8 mouse cellular contexts compared by ENCODE assay signal in genomic region chr4:149166215-149166946, GRCm38 (mm10). TPM values are rescaled to one million over a fixed set of nuclear protein-coding genes. Genes with fewer than 3 reads are reported as not detected.
DNase-seq lines count a peak whose midpoint lies in the region; ATAC-seq lines count a peak whose summit lies in the region.

Pgd (minus strand) TSS chr4:149166771.

- H3K36me3 ChIP-seq in forebrain, embryonic 11.5 days (ENCODE audit: control insufficient read depth, insufficient read depth, low read length) = no peaks in the 10 kb centered on the region; the same call in 1 of the 2 replicates
- H3K36me3 ChIP-seq in heart, embryonic 16.5 days (ENCODE audit: control insufficient read depth, insufficient read depth) = peaks cover 8% of the 10 kb centered on the region
- peaks cover 11% of the 10 kb centered on the region for H3K36me3 ChIP-seq in liver, embryonic 15.5 days (replicated peaks)
- peaks cover 17% of the 10 kb centered on the region for H3K36me3 ChIP-seq in neural tube, embryonic 12.5 days

- H3K4me2 ChIP-seq in forebrain, embryonic 11.5 days (ENCODE audit: low read depth, low read length, severe bottlenecking) = peak within 1 kb of the TSS; percentile 92
- peak within 1 kb of the TSS; percentile 97 for H3K4me2 ChIP-seq in heart, embryonic 16.5 days (ENCODE audit: low read depth, low read length)
- H3K4me2 ChIP-seq in liver, embryonic 15.5 days = peak within 1 kb of the TSS; percentile 97
- H3K4me2 ChIP-seq in neural tube, embryonic 12.5 days (replicated peaks) = peak within 1 kb of the TSS; percentile 95

- H3K27ac ChIP-seq in forebrain, embryonic 11.5 days (ENCODE audit: low read depth, low read length) = no peak within 1 kb of the TSS; the same call in 1 of the 2 replicates
- peak within 1 kb of the TSS; percentile 83 for H3K27ac ChIP-seq in heart, embryonic 16.5 days (ENCODE audit: low read length)
- peak within 1 kb of the TSS; percentile 83 for H3K27ac ChIP-seq in liver, embryonic 15.5 days (replicated peaks)
- peak within 1 kb of the TSS; percentile 5; the same call in 1 of the 2 replicates for H3K27ac ChIP-seq in neural tube, embryonic 12.5 days

- H3K9me3 ChIP-seq in forebrain, embryonic 11.5 days (ENCODE audit: control insufficient read depth, low read length) = no peaks in the 10 kb centered on the region
- H3K9me3 ChIP-seq in heart, embryonic 16.5 days (replicated peaks; ENCODE audit: control insufficient read depth, low read length) = no peaks in the 10 kb centered on the region
- H3K9me3 ChIP-seq in liver, embryonic 15.5 days (replicated peaks) = no peaks in the 10 kb centered on the region
- no peaks in the 10 kb centered on the region for H3K9me3 ChIP-seq in neural tube, embryonic 12.5 days

- H3K9ac ChIP-seq in forebrain, embryonic 11.5 days (ENCODE audit: low read length) = peak within 1 kb of the TSS; percentile 68
- peak within 1 kb of the TSS; percentile 93 for H3K9ac ChIP-seq in heart, embryonic 16.5 days (ENCODE audit: low read length)
- peak within 1 kb of the TSS; percentile 76 for H3K9ac ChIP-seq in liver, embryonic 15.5 days
- H3K9ac ChIP-seq in neural tube, embryonic 12.5 days = peak within 1 kb of the TSS; percentile 70

- under 1% methylated on average over 59 of the region's 59 CpGs for WGBS in forebrain, embryonic 11.5 days
- WGBS in heart, embryonic 16.5 days = under 1% methylated on average over 59 of the region's 59 CpGs
- under 1% methylated on average over 59 of the region's 59 CpGs for WGBS in liver, embryonic 15.5 days (ENCODE audit: insufficient replicate concordance)
- under 1% methylated on average over 59 of the region's 59 CpGs for WGBS in neural tube, embryonic 12.5 days

- H3K4me3 ChIP-seq in forebrain, embryonic 11.5 days (ENCODE audit: low read depth, low read length) = peak within 1 kb of the TSS; percentile 52
- H3K4me3 ChIP-seq in heart, embryonic 16.5 days (ENCODE audit: low read length) = peak within 1 kb of the TSS; percentile 79
- H3K4me3 ChIP-seq in liver, embryonic 15.5 days (replicated peaks) = peak within 1 kb of the TSS; percentile 77
- peak within 1 kb of the TSS; percentile 73 for H3K4me3 ChIP-seq in neural tube, embryonic 12.5 days

- peak; percentile 93 for DNase-seq in CD8-positive naive resting alpha-beta T cell, adult 2 months (ENCODE audit: low read depth in 2 of 2, low spot score in 2 of 2)
- DNase-seq in c-Kit-positive CD71-negative TER-119-negative erythroid progenitor cells, embryonic 14.5 days (ENCODE audit: low read depth) = peak; percentile 93
- DNase-seq in forebrain, embryonic 11.5 days (ENCODE audit: low spot score) = peak; percentile 98
- peak; percentile 99 for DNase-seq in kidney, postnatal 36 days
- peak; percentile 94 for DNase-seq in telencephalon, adult 2 months (ENCODE audit: low read depth, low spot score)

- ATAC-seq in forebrain, embryonic 11.5 days (replicated peaks; ENCODE audit: low FRiP score) = peak; percentile 100
- ATAC-seq in heart, embryonic 16.5 days (replicated peaks; ENCODE audit: extremely low read depth, insufficient read depth, low FRiP score) = peak; percentile 100
- ATAC-seq in liver, embryonic 15.5 days (ENCODE audit: insufficient read depth) = peak; percentile 98
- ATAC-seq in neural tube, embryonic 12.5 days (ENCODE audit: low FRiP score, low read depth) = peak; percentile 100

- no peaks in the 10 kb centered on the region; the same call in 1 of the 2 replicates for H3K4me1 ChIP-seq in forebrain, embryonic 11.5 days (replicated peaks; ENCODE audit: control insufficient read depth, insufficient read depth, low read length)
- peaks cover 8% of the 10 kb centered on the region for H3K4me1 ChIP-seq in heart, embryonic 16.5 days (ENCODE audit: control insufficient read depth, insufficient read depth, low read length)
- H3K4me1 ChIP-seq in liver, embryonic 15.5 days (replicated peaks) = peaks cover 70% of the 10 kb centered on the region
- peaks cover 9% of the 10 kb centered on the region; the same call in 1 of the 2 replicates for H3K4me1 ChIP-seq in neural tube, embryonic 12.5 days

- no peaks in the 10 kb centered on the region for H3K27me3 ChIP-seq in forebrain, embryonic 11.5 days (ENCODE audit: control insufficient read depth, insufficient read depth, low read length)
- no peaks in the 10 kb centered on the region for H3K27me3 ChIP-seq in heart, embryonic 16.5 days (ENCODE audit: control insufficient read depth, insufficient read depth, low read length)
- no peaks in the 10 kb centered on the region for H3K27me3 ChIP-seq in liver, embryonic 15.5 days
- H3K27me3 ChIP-seq in neural tube, embryonic 12.5 days (replicated peaks) = no peaks in the 10 kb centered on the region

RNA-seq across cellular contexts. Expression of gene Pgd, which starts in this region (rescaled TPM):
- 51.3 and 56.9 TPM in 2 replicates for polyA plus RNA-seq in forebrain, embryonic 11.5 days (2014; fragmentation: Nextera tagmentation; extraction: Ambion mirVana)
- 78.2 and 84.0 TPM in 2 replicates for polyA plus RNA-seq in heart, embryonic 16.5 days (2015; fragmentation: Nextera tagmentation; extraction: Ambion mirVana)
- polyA plus RNA-seq in liver, embryonic 15.5 days (2015; fragmentation: Nextera tagmentation; extraction: Ambion mirVana) = 73.5 and 73.9 TPM in 2 replicates
- 127 TPM in 2 replicates for polyA plus RNA-seq in neural tube, embryonic 12.5 days (2016; fragmentation: Nextera tagmentation; extraction: Ambion mirVana)
